Comparison of ENCODE assay signal across 21 mouse cellular contexts in genomic region chr12:95486502-95486901, GRCm38 (mm10).
"Had no signal": no experiment of that assay in that cellular context is flagged by ENCODE, and none has a peak within 500 bp of the region (broad histone marks: within the 10 kb centered on the region; RNA-seq: fewer than 3 reads in every experiment).

No protein-coding gene starts in this region.

- ATAC-seq: forebrain, embryonic 13.5 days; forebrain, embryonic 14.5 days; forebrain, embryonic 15.5 days; forebrain, embryonic 16.5 days; forebrain, postnatal 0 days had no signal

- DNase-seq: cerebellum, adult 8-10 months; cerebellum, adult 9-10 months; cerebellum, adult 9-11 months; cerebellum, postnatal 10 days; cerebellum, postnatal 14 days; cerebellum, postnatal 25 days; cerebellum, postnatal 36 days; embryo, embryonic 11 days; forebrain, postnatal 0 days; gastrocnemius, adult 2 months; gastrocnemius, postnatal 10 days; gastrocnemius, postnatal 14 days; gastrocnemius, postnatal 25 days; gastrocnemius, postnatal 36 days; heart, adult 11 months; heart, adult 18-20 months; heart, adult 2 months had no signal
